Mouse (Mus musculus) CH12.LX (cell line): ENCODE data around the gene Sacs. TPM values are rescaled to one million over a fixed set of nuclear protein-coding genes. Genes with fewer than 3 reads are reported as not detected.

Source experiments
- DNase-seq: peaks from one replicate; pipeline ENCODE4 v3.0.0-alpha.2; 2013; ENCODE audit errors: extremely low read depth
- H3K27ac ChIP-seq: 2 replicates; pipeline ENCODE4 v1.5.1; 2012; ENCODE audit warnings: low read depth, mild to moderate bottlenecking, control low read depth, moderate library complexity; ENCODE audit not compliant: insufficient read depth
- H3K27me3 ChIP-seq: replicated peaks from 2 replicates; pipeline ENCODE3; 2012; ENCODE audit warnings: inconsistent platforms
- H3K36me3 ChIP-seq, 2 experiments: replicated peaks in 1 of 2; 2 replicates each; pipeline versions ENCODE3 to v1.6.1; 2012; ENCODE audit warnings: inconsistent platforms in 1 of 2, low read length in 1 of 2, mild to moderate bottlenecking in 1 of 2, mixed read lengths in 1 of 2, moderate library complexity in 1 of 2; ENCODE audit not compliant: control insufficient read depth in 1 of 2, insufficient read depth in 1 of 2
- H3K4me1 ChIP-seq, 2 experiments: 2 replicates each; pipeline ENCODE4 v1.6.1; 2012; ENCODE audit warnings: inconsistent platforms in 1 of 2, moderate library complexity in 1 of 2; ENCODE audit not compliant: insufficient read depth in 2 of 2, control insufficient read depth in 1 of 2
- H3K4me2 ChIP-seq: 2 replicates; pipeline ENCODE4 v1.6.1; 2012; ENCODE audit warnings: low read depth, mild to moderate bottlenecking, control low read depth; ENCODE audit not compliant: poor library complexity, insufficient read depth, severe bottlenecking
- H3K4me3 ChIP-seq, 3 experiments: fragments of 150-350 bp in 1 of 3; sonication (generic) in 1 of 3; replicated peaks in 1 of 3; 2 replicates each; pipeline versions ENCODE3 to v1.5.1; 2011 to 2012; ENCODE audit warnings: low read depth in 2 of 3, low read length in 2 of 3, mild to moderate bottlenecking in 2 of 3, moderate library complexity in 2 of 3, control low read depth in 1 of 3, improper control_type of control experiment in 1 of 3, inconsistent platforms in 1 of 3, mixed read lengths in 1 of 3; ENCODE audit not compliant: poor library complexity in 1 of 3
- H3K79me2 ChIP-seq: replicated peaks from 2 replicates; pipeline ENCODE4 v1.6.1; 2012; ENCODE audit warnings: mild to moderate bottlenecking, moderate library complexity; ENCODE audit not compliant: control insufficient read depth, poor library complexity, insufficient read depth, severe bottlenecking; ENCODE audit errors: extremely low read depth
- H3K9ac ChIP-seq: 2 replicates; pipeline ENCODE4 v1.6.1; 2012; ENCODE audit warnings: low read depth, mild to moderate bottlenecking, control low read depth, moderate library complexity; ENCODE audit not compliant: insufficient read depth
- H3K9me3 ChIP-seq: replicated peaks from 2 replicates; pipeline ENCODE3; 2012; ENCODE audit warnings: low read length, inconsistent platforms, mixed read lengths
- BHLHE40 ChIP-seq: IDR thresholded peaks from 2 replicates; pipeline ENCODE4 v1.6.1; 2011; ENCODE audit warnings: mild to moderate bottlenecking, low read depth, low read length, improper control_type of control experiment
- E2F4 ChIP-seq: IDR thresholded peaks from 2 replicates; pipeline ENCODE4 v1.6.1; 2011; ENCODE audit warnings: low read depth, low read length, improper control_type of control experiment; ENCODE audit not compliant: insufficient replicate concordance
- ELF1 ChIP-seq: IDR thresholded peaks from 2 replicates; pipeline ENCODE4 v1.6.1; 2014; ENCODE audit warnings: low read depth, mild to moderate bottlenecking, inconsistent platforms, low read length, improper control_type of control experiment
- HCFC1 ChIP-seq: IDR thresholded peaks from 2 replicates; pipeline ENCODE4 v1.6.1; 2012; ENCODE audit warnings: low read depth, mild to moderate bottlenecking, inconsistent platforms, low read length, improper control_type of control experiment
- IRF4 ChIP-seq: IDR thresholded peaks from 2 replicates; pipeline ENCODE4 v1.6.1; 2014; ENCODE audit warnings: low read depth, mild to moderate bottlenecking, inconsistent platforms, low read length, improper control_type of control experiment
- KAT2A ChIP-seq: IDR thresholded peaks from 2 replicates; pipeline ENCODE4 v1.6.1; 2012; ENCODE audit warnings: low read length, improper control_type of control experiment, inconsistent platforms; ENCODE audit not compliant: insufficient replicate concordance
- MAFK ChIP-seq: IDR thresholded peaks from 2 replicates; pipeline ENCODE4 v1.6.1; 2011; ENCODE audit warnings: low read length, improper control_type of control experiment; ENCODE audit not compliant: insufficient replicate concordance
- MAX ChIP-seq: IDR thresholded peaks from 2 replicates; pipeline ENCODE4 v1.6.1; 2011; ENCODE audit warnings: low read length, improper control_type of control experiment
- MAZ ChIP-seq: IDR thresholded peaks from 2 replicates; pipeline ENCODE4 v1.6.1; 2012; ENCODE audit warnings: low read depth, mild to moderate bottlenecking, inconsistent platforms, low read length, improper control_type of control experiment, moderate library complexity
- MEF2A ChIP-seq: IDR thresholded peaks from 2 replicates; pipeline ENCODE4 v1.6.1; 2014; ENCODE audit warnings: low read depth, mild to moderate bottlenecking, inconsistent platforms, low read length, improper control_type of control experiment, borderline replicate concordance
- NRF1 ChIP-seq: IDR thresholded peaks from 2 replicates; pipeline ENCODE4 v1.6.1; 2014; ENCODE audit warnings: low read depth, mild to moderate bottlenecking, inconsistent platforms, low read length, improper control_type of control experiment, moderate library complexity
- POLR2AphosphoS2 ChIP-seq: IDR thresholded peaks from 2 replicates; pipeline ENCODE4 v1.6.1; 2011; ENCODE audit warnings: low read depth, low read length, improper control_type of control experiment
- RAD21 ChIP-seq: IDR thresholded peaks from 2 replicates; pipeline ENCODE4 v1.6.1; 2011; ENCODE audit warnings: low read depth, mild to moderate bottlenecking, low read length, improper control_type of control experiment, moderate library complexity
- RCOR1 ChIP-seq: conservative IDR thresholded peaks from 2 replicates; pipeline ENCODE4 v1.6.1; 2012; ENCODE audit warnings: low read depth, mild to moderate bottlenecking, inconsistent platforms, low read length, improper control_type of control experiment
- SIN3A ChIP-seq: IDR thresholded peaks from 2 replicates; pipeline ENCODE4 v1.6.1; 2012; ENCODE audit warnings: low read length, improper control_type of control experiment, inconsistent platforms
- TCF12 ChIP-seq: IDR thresholded peaks from 2 replicates; pipeline ENCODE4 v1.6.1; 2014; ENCODE audit warnings: low read depth, mild to moderate bottlenecking, inconsistent platforms, low read length, improper control_type of control experiment
- UBTF ChIP-seq: IDR thresholded peaks from 2 replicates; pipeline ENCODE4 v1.6.1; 2012; ENCODE audit warnings: low read depth, mild to moderate bottlenecking, inconsistent platforms, low read length, improper control_type of control experiment, moderate library complexity
- USF1 ChIP-seq: IDR thresholded peaks from 2 replicates; pipeline ENCODE4 v1.6.1; 2014; ENCODE audit warnings: low read depth, mild to moderate bottlenecking, inconsistent platforms, low read length, improper control_type of control experiment
- ZKSCAN1 ChIP-seq: IDR thresholded peaks from 2 replicates; pipeline ENCODE4 v1.6.1; 2012; ENCODE audit warnings: low read depth, inconsistent platforms, low read length, improper control_type of control experiment, borderline replicate concordance
- ZNF384 ChIP-seq: IDR thresholded peaks from 2 replicates; pipeline ENCODE4 v1.6.1; 2012; ENCODE audit warnings: low read depth, low read length, improper control_type of control experiment, inconsistent platforms
- dilution Hi-C: fragments of 300-500 bp; cut with MboI; formaldehyde crosslinking; loops from 2 replicates; pipeline ENCODE4 v1.14.3; 2020; ENCODE audit warnings: low sequenced_read_pairs; ENCODE audit not compliant: extremely low pct_unique_long_range_greater_than_20kb, extremely low pct_ligation_motif_present
- in situ Hi-C: fragments of 300-500 bp; cut with MboI; formaldehyde crosslinking; loops from 3 replicates; pipeline ENCODE4 v1.14.3; 2019; ENCODE audit warnings: low sequenced_read_pairs, low pct_ligation_motif_present, low pct_unique_long_range_greater_than_20kb, mixed read lengths
- polyA plus RNA-seq: library from polyadenylated mRNA; unstranded; fragments of >175 nt; gene quantifications from 2 replicates; pipeline ENCODE4 v1.2.1, GENCODE M21; 2012; ENCODE audit warnings: low read depth; ENCODE audit not compliant: insufficient read length
- total RNA-seq, 2 experiments: library from RNA; depleted of rRNA; stranded (reverse); fragments of 300-350 nt in 1 of 2; fragments of >200 nt in 1 of 2; gene quantifications; 2 replicates each; pipeline ENCODE4 v1.2.3; 2012 to 2014

Sacs gene
- total RNA-seq (2012; rRNA removed), result 5.3 and 6.6 TPM in 2 replicates
- total RNA-seq (2014; rRNA removed), result 6.6 and 7.0 TPM in 2 replicates
- polyA plus RNA-seq, result 6.1 and 6.7 TPM in 2 replicates

- no peak within 1 kb of the TSS for H3K27ac ChIP-seq
- H3K9me3 ChIP-seq, result no peaks in the 10 kb centered on the region
- no peak within 1 kb of the TSS for H3K9ac ChIP-seq
- no peak for TF ChIP-seq MAFK
- TF ChIP-seq NRF1, result no peak
- no peak for TF ChIP-seq MAZ
- TF ChIP-seq E2F4, result no peak
- TF ChIP-seq KAT2A, result no peak
- no peak for TF ChIP-seq USF1
- TF ChIP-seq MEF2A, result no peak
- TF ChIP-seq HCFC1, result no peak
- no peak for TF ChIP-seq POLR2AphosphoS2
- no peak for TF ChIP-seq ELF1
- TF ChIP-seq TCF12, result no peak
- TF ChIP-seq RCOR1, result no peak
- no peak for TF ChIP-seq MAX
- no peak for TF ChIP-seq ZNF384
- H3K27me3 ChIP-seq, result no peaks in the 10 kb centered on the region
- peaks cover 6 to 19% of the 10 kb centered on the region in 2 experiments for H3K4me1 ChIP-seq
- no peaks in the 10 kb centered on the region for H3K79me2 ChIP-seq
- H3K36me3 ChIP-seq, result no peaks in the 10 kb centered on the region
- no peak within 1 kb of the TSS for H3K4me3 ChIP-seq
- in situ Hi-C loops, result no loop called here
- no peak for DNase-seq
- H3K4me2 ChIP-seq, result no peak within 1 kb of the TSS
- dilution Hi-C loops, result no loop called here
Observed at GRCm38 (mm10) chr14:61137994-61138726, at the start of gene Sacs. Gene Sacs (plus strand): TSS chr14:61138457.

DNA sequence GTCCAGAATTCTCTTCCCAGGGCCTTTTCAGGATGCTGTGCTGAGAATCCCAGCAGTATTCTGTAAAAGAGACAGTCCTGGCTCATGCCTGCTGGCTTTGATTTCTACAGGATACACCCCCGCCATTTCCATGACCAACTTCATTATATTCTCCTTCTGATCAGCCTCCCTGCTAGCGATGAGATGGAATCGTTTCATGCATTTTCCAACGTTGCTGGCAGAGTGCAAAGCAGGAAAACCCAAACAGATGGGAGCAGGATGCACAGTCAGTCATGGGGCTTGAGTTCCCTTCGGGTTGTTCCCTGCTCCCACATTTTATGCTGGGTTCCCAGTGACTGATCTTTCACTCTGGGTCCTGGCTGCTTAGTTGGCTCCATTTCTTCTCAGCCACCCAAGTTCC lies 47.3 kb upstream of the Sacs start:
- dilution Hi-C loops, result no loop called here
- Histone ChIP-seq H3K79me2 (no peaks in the 10 kb centered on the region), H3K4me1 (peaks cover 2 to 30% of the 10 kb centered on the region in 2 experiments; a peak in 2 of 4 replicates), H3K27ac (no peak overlapping the region), H3K4me2 (no peak overlapping the region), H3K9ac (no peak overlapping the region), H3K4me3 (no peak overlapping the region), H3K27me3 (no peaks in the 10 kb centered on the region), H3K36me3 (no peaks in the 10 kb centered on the region), H3K9me3 (no peaks in the 10 kb centered on the region)
- TF ChIP-seq TCF12 (no peak), RAD21 (no peak), ZKSCAN1 (no peak), KAT2A (no peak), SIN3A (no peak), NRF1 (no peak), IRF4 (no peak), UBTF (no peak), RCOR1 (no peak), BHLHE40 (no peak)
- in situ Hi-C loops, result loop anchor here (25.0 kb wide), 1 partner anchor 554 kb away; no protein-coding TSS in a partner anchor
- DNase-seq, result no peak
